Mouse (Mus musculus) testis, adult 2 months (tissue): ENCODE measurements around the gene Bckdha. TPM values are rescaled to one million over a fixed set of nuclear protein-coding genes. Genes with fewer than 3 reads are reported as not detected.

Source experiments
- H3K27ac ChIP-seq: fragments of 200-500 bp; 2 replicates; pipeline ENCODE4 v1.5.1; 2012; ENCODE audit warnings: low read depth, low read length; ENCODE audit not compliant: control insufficient read depth, insufficient read depth
- H3K27me3 ChIP-seq: fragments of 200-500 bp; 2 replicates; pipeline ENCODE4 v1.6.1; 2012; ENCODE audit warnings: mild to moderate bottlenecking, low read length, moderate library complexity; ENCODE audit not compliant: control insufficient read depth, insufficient read depth
- H3K36me3 ChIP-seq: fragments of 200-500 bp; 2 replicates; pipeline ENCODE4 v1.6.1; 2012; ENCODE audit warnings: mild to moderate bottlenecking, low read length; ENCODE audit not compliant: control insufficient read depth, insufficient read depth
- H3K4me1 ChIP-seq: fragments of 200-500 bp; 2 replicates; pipeline ENCODE4 v1.6.1; 2012; ENCODE audit warnings: low read length; ENCODE audit not compliant: control insufficient read depth, insufficient read depth
- H3K4me3 ChIP-seq: fragments of 200-500 bp; 2 replicates; pipeline ENCODE4 v1.5.1; 2012; ENCODE audit warnings: low read depth, mild to moderate bottlenecking, low read length, moderate library complexity, mixed read lengths; ENCODE audit not compliant: control insufficient read depth
- CTCF ChIP-seq: fragments of 200-500 bp; IDR thresholded peaks from 2 replicates; pipeline ENCODE4 v1.5.1; 2012; ENCODE audit warnings: low read depth, mild to moderate bottlenecking, inconsistent platforms, low read length, moderate library complexity; ENCODE audit not compliant: control insufficient read depth, insufficient read depth, insufficient replicate concordance
- POLR2A ChIP-seq: fragments of 200-500 bp; IDR thresholded peaks from 2 replicates; pipeline ENCODE4 v1.6.1; 2012; ENCODE audit warnings: low read depth, mild to moderate bottlenecking, inconsistent platforms, low read length, moderate library complexity; ENCODE audit not compliant: control insufficient read depth
- polyA plus RNA-seq: library from polyadenylated mRNA; depleted of rRNA; stranded (reverse); fragments of >200 nt; gene quantifications from 2 replicates; pipeline ENCODE4 v1.2.3, GENCODE M21; 2012

Gene Bckdha
- polyA plus RNA-seq, 1 experiment = 69.0 TPM

GRCm38 (mm10) chr7:25702350-25702749 lies 43.6 kb upstream of the Bckdha start:
- peaks cover 14% of the 10 kb centered on the region for H3K4me1 ChIP-seq
- TF ChIP-seq POLR2A (no peak), CTCF (no peak)
- H3K4me3 ChIP-seq = no peak overlapping the region
- H3K27ac ChIP-seq = no peak overlapping the region
- H3K27me3 ChIP-seq = no peaks in the 10 kb centered on the region
- no peaks in the 10 kb centered on the region for H3K36me3 ChIP-seq

DNA sequence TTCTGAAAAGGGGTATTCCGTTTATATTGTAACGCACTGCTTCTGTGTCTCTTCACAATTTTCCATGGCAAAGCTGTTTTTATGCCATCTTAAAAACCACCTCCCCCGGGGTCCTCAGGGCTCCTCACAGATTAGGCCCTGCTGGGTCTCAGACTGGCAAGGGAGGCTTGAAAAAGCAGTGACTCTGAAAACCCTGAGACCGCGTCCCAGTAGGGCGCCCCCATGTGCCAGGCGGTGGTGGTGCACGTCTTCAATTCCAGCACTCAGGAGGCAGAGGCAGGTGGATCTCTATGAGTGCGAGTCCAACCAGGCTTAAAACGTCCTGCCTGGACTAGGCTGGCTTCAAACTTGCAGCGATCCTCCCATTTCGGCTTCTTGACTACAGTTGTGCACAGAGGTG lies 42.0 kb upstream of the Bckdha start:
- H3K4me3 ChIP-seq = no peak overlapping the region

GRCm38 (mm10) chr7:25699851-25700250 lies 41.1 kb upstream of the Bckdha start:
- Histone ChIP-seq H3K36me3 (no peaks in the 10 kb centered on the region), H3K4me1 (peaks cover 6% of the 10 kb centered on the region), H3K27ac (no peak overlapping the region), H3K4me3 (no peak overlapping the region), H3K27me3 (no peaks in the 10 kb centered on the region)
- TF ChIP-seq CTCF (no peak), POLR2A (no peak)

More for the DNA sequence above, 42.0 kb upstream of the Bckdha start:
- H3K4me1 ChIP-seq = peaks cover 11% of the 10 kb centered on the region
- no peaks in the 10 kb centered on the region for H3K27me3 ChIP-seq
- TF ChIP-seq POLR2A (no peak), CTCF (peak; percentile 87; the same call in 1 of the 2 replicates)
- H3K36me3 ChIP-seq = no peaks in the 10 kb centered on the region
- H3K27ac ChIP-seq = no peak overlapping the region

GRCm38 (mm10) chr7:25694104-25694503 lies 35.3 kb upstream of the Bckdha start:
- Histone ChIP-seq H3K4me1 (peaks cover 9% of the 10 kb centered on the region), H3K27me3 (no peaks in the 10 kb centered on the region), H3K4me3 (no peak overlapping the region), H3K36me3 (no peaks in the 10 kb centered on the region), H3K27ac (no peak overlapping the region)
- TF ChIP-seq POLR2A (no peak), CTCF (no peak)

DNA sequence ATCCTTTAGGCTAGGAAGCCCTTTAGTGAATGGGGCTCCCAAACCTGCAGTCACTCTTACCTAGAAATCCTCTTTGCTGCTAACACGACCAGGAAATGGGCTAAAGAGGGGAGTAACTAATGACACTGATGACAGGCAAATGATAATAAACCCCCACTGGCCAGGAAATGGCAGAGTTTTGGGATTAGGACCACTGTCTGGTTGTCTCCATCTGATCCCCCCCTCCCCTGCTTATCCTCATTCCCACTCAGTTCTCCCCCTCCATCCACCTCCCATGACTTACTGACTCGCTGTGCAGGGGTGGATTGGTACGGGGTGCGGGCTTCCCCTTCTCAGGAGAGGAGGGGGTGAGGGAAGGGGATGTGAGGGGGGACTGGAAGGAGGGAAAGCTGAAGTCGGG lies 31.3 kb upstream of the Bckdha start:
- Histone ChIP-seq H3K36me3 (no peaks in the 10 kb centered on the region), H3K27ac (no peak overlapping the region), H3K4me1 (peaks cover 26% of the 10 kb centered on the region), H3K27me3 (no peaks in the 10 kb centered on the region), H3K4me3 (no peak overlapping the region)
- TF ChIP-seq CTCF (no peak), POLR2A (no peak)

GRCm38 (mm10) chr7:25689603-25690021 lies 30.8 kb upstream of the Bckdha start:
- H3K36me3 ChIP-seq = no peaks in the 10 kb centered on the region
- peak overlapping the region; percentile 82 for H3K4me3 ChIP-seq
- H3K27ac ChIP-seq = no peak overlapping the region
- TF ChIP-seq POLR2A (no peak), CTCF (no peak)
- H3K4me1 ChIP-seq = peaks cover 26% of the 10 kb centered on the region
- H3K27me3 ChIP-seq = no peaks in the 10 kb centered on the region

DNA sequence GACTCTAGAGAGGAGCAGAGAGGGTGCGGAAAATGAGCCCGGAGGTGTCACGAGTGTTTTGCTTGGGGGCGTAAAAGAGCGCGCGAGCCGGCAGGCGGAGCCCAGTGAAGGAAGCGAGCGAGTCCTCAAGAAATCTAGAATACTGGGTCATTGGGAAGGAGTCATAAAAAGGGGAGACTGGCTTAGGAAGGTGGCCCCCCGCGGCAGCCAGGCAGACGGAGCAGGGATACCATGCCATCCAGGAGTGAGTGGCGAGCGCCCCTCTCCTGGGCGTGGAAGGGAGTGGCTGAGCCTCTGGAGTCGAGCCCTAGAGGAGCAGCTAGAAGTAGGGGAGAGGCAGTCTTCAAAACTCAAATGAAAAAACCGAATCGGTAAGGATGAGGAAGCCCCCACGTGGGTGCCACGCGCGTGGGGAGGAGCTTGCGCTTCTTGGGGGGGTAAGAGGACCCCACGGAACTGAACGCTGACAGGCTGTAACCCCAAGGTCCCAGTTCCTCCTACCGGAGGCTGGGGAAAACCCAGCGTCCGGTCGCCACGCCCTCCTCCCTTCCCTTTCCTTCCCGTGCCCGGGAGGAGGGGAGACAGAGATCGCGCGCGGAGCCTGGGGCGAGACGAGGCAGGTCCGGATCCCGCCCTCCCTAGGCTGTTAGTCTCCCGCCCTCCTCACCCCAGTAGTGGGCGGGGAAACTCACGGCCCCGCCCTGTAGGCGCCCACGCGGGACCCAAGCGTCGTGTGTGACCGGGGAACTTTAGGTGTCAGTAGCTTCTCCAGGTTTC lies 30.2 kb upstream of the Bckdha start:
- Histone ChIP-seq H3K27ac (peak overlapping the region; percentile 7), H3K27me3 (no peaks in the 10 kb centered on the region), H3K4me3 (peak overlapping the region; percentile 82), H3K36me3 (no peaks in the 10 kb centered on the region), H3K4me1 (peaks cover 26% of the 10 kb centered on the region)
- peak; percentile 36; the same call in 1 of the 2 replicates for TF ChIP-seq POLR2A
- TF ChIP-seq CTCF = no peak
